Mouse (Mus musculus) forebrain, embryonic 14.5 days (tissue): ENCODE measurements around the gene Asic2. TPM values are rescaled to one million over a fixed set of nuclear protein-coding genes. Genes with fewer than 3 reads are reported as not detected.
A peak's percentile ranks its signal among the peaks of the same experiment; 100 is the strongest.

ENCODE experiments used
- ATAC-seq: fragments of 200-750 bp; cut with Nextera tagmentation; 2 replicates; pipeline ENCODE4 v1.8.0; 2017; ENCODE audit warnings: mild to moderate bottlenecking, moderate library complexity
- DNase-seq: peaks from one replicate; pipeline ENCODE4 v3.0.0-alpha.2; 2015; ENCODE audit warnings: low spot score
- H3K27ac ChIP-seq: fragments of 300-500 bp; sonication (generic); 2 replicates; pipeline ENCODE4 v1.5.1; 2014; ENCODE audit warnings: low read depth, mild to moderate bottlenecking, control low read depth, low read length, moderate library complexity
- H3K27me3 ChIP-seq: fragments of 300-500 bp; sonication (generic); replicated peaks from 2 replicates; pipeline ENCODE4 v1.6.1; 2014; ENCODE audit warnings: low read length, control low read depth, mixed read lengths; ENCODE audit not compliant: control insufficient read depth, insufficient read depth
- H3K36me3 ChIP-seq: fragments of 300-500 bp; sonication (generic); 2 replicates; pipeline ENCODE4 v1.6.1; 2014; ENCODE audit warnings: low read length, control low read depth; ENCODE audit not compliant: control insufficient read depth, insufficient read depth
- H3K4me1 ChIP-seq: fragments of 300-500 bp; sonication (generic); 2 replicates; pipeline ENCODE4 v1.6.1; 2014; ENCODE audit warnings: antibody characterized with exemption, low read length, control low read depth; ENCODE audit not compliant: control insufficient read depth, insufficient read depth
- H3K4me2 ChIP-seq: fragments of 300-500 bp; sonication (generic); 2 replicates; pipeline ENCODE4 v1.6.1; 2014; ENCODE audit warnings: mild to moderate bottlenecking, control low read depth, low read length
- H3K4me3 ChIP-seq: fragments of 300-500 bp; sonication (generic); 2 replicates; pipeline ENCODE4 v1.5.1; 2014; ENCODE audit warnings: low read depth, low read length, control low read depth
- H3K9ac ChIP-seq: fragments of 300-500 bp; sonication (generic); 2 replicates; pipeline ENCODE4 v1.6.1; 2014; ENCODE audit warnings: mild to moderate bottlenecking, low read length, control low read depth, moderate library complexity
- H3K9me3 ChIP-seq: fragments of 300-500 bp; sonication (generic); replicated peaks from 2 replicates; pipeline ENCODE4 v1.6.1; 2016; ENCODE audit warnings: low read length, control low read depth, mixed read lengths; ENCODE audit not compliant: control insufficient read depth
- WGBS: fragments of 180-500 bp; shearing (Covaris S2); extraction: QIAGEN DNeasy Blood & Tissue Kit; methylation state at CpG from one replicate; pipeline ENCODE4 v1.1.7; 2014; 5-methylcytosine and 5-hydroxymethylcytosine counted together
- polyA plus RNA-seq: library from polyadenylated mRNA; unstranded; fragments of >200 nt; fragmentation: Nextera tagmentation; extraction: Ambion mirVana; gene quantifications from 2 replicates; pipeline ENCODE4 v1.2.1, GENCODE M21; 2014

Asic2 gene
- polyA plus RNA-seq, 1 experiment from 2014 or later = 3.8 TPM

DNA sequence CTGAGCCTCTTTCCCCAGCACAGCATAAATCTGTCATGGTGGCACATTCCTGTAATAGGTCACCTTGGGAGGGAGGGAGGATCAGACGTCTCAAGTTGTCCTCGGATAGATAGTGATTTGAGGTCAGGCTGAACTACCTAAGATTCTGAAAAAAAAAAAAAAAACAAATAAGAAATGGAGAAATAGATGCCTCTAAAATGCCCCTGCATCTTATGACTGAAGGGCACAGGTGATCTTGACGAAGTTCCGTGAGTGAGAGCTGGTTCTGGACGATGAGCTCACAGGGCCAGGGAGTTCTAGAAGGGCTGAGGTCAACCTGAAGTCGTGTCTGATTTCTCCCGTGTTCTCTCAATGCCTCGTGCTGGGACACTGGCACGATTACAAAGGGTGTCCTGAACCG is 1110.2 kb downstream of the Asic2 start, which contains the start of gene Spaca3:
Gene Spaca3, plus strand, starts transcription at position 301 of the 400 bp plus-strand sequence.
- Histone ChIP-seq H3K4me1 (no peaks in the 10 kb centered on the region; the same call in 1 of the 2 replicates), H3K4me2 (no peak within 1 kb of the TSS), H3K27me3 (no peaks in the 10 kb centered on the region), H3K4me3 (no peak within 1 kb of the TSS), H3K9ac (no peak within 1 kb of the TSS), H3K27ac (no peak within 1 kb of the TSS), H3K9me3 (no peaks in the 10 kb centered on the region), H3K36me3 (no peaks in the 10 kb centered on the region)
- ATAC-seq (no peak), DNase-seq (no peak)
- 80% methylated on average over 10 of the region's 10 CpGs for WGBS

DNA sequence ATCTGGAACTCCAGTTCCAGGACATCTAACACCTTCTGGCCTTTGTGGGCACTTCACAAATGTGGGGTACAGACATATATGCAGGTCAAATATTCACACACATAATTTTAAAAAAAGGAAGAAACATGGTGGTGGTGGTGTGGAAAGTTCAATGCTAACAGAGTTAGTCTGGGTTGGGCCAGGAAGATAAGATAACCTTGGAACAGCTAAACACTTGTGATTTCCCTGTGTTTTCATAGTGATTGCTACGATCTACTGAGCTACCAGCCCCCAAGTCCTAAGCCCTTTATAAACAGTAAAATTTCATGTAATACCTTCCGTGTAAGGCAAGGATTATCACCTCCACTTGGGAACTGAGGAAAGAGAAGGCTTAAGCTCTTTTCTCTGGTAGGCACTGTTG is 1111.4 kb downstream of the Asic2 start:
- H3K9me3 ChIP-seq = no peaks in the 10 kb centered on the region
- H3K27ac ChIP-seq = no peak overlapping the region
- no peak overlapping the region for H3K4me3 ChIP-seq
- H3K27me3 ChIP-seq = no peaks in the 10 kb centered on the region
- no peaks in the 10 kb centered on the region for H3K36me3 ChIP-seq
- H3K4me2 ChIP-seq = no peak overlapping the region
- ATAC-seq = no peak
- WGBS = 90% methylated on average over 2 of the region's 2 CpGs
- no peak for DNase-seq
- no peaks in the 10 kb centered on the region; the same call in 1 of the 2 replicates for H3K4me1 ChIP-seq
- no peak overlapping the region for H3K9ac ChIP-seq

- no peaks in the 10 kb centered on the region for H3K9me3 ChIP-seq
- H3K4me3 ChIP-seq = no peak overlapping the region
- no peak overlapping the region for H3K27ac ChIP-seq
- H3K4me1 ChIP-seq = no peaks in the 10 kb centered on the region; the same call in 1 of the 2 replicates
- no peak overlapping the region for H3K4me2 ChIP-seq
- 71% methylated on average over 7 of the region's 7 CpGs for WGBS
- DNase-seq (no peak), ATAC-seq (no peak)
- H3K36me3 ChIP-seq = no peaks in the 10 kb centered on the region
- H3K9ac ChIP-seq = no peak overlapping the region
- no peaks in the 10 kb centered on the region for H3K27me3 ChIP-seq
These were observed 1113.3 kb downstream of the Asic2 start for GRCm38 (mm10) chr11:80854908-80855307.

DNA sequence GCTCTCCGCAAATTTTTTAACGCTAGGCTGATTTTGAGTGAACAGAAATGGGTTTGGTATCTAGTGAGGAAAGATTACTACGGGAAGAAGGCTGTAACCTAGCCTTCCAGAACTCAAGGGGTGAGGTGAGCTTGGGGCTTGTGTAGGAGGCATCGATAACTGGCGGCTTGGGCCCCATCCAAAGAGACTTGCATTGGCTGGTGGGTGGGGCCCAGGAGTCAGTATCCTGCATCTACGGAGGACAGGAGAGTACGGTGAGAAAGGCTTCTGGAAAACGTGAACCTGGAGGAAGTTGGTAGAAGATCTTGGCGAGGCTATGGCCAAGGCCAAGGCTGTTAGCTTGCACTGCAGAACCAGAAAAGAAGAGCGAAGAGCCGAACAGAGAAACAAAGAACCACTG is 1113.8 kb downstream of the Asic2 start:
- 86% methylated on average over 11 of the region's 11 CpGs for WGBS
- no peak overlapping the region for H3K9ac ChIP-seq
- H3K4me3 ChIP-seq = no peak overlapping the region
- H3K36me3 ChIP-seq = no peaks in the 10 kb centered on the region
- no peak for ATAC-seq
- no peaks in the 10 kb centered on the region for H3K27me3 ChIP-seq
- H3K4me1 ChIP-seq = no peaks in the 10 kb centered on the region; the same call in 1 of the 2 replicates
- no peak for DNase-seq
- H3K9me3 ChIP-seq = no peaks in the 10 kb centered on the region
- H3K27ac ChIP-seq = no peak overlapping the region
- H3K4me2 ChIP-seq = no peak overlapping the region

- 28% methylated on average over 3 of the region's 3 CpGs for WGBS
- ATAC-seq = no peak; the same call in 1 of the 2 replicates
These were observed 1115.2 kb downstream of the Asic2 start for GRCm38 (mm10) chr11:80853014-80853413.

GRCm38 (mm10) chr11:80851859-80852258 is 1116.4 kb downstream of the Asic2 start:
- no peaks in the 10 kb centered on the region for H3K36me3 ChIP-seq
- ATAC-seq (no peak), DNase-seq (peak; percentile 34)
- no peak overlapping the region for H3K9ac ChIP-seq
- 0 out of 2 replicates have a peak, but pooled peaks cover 2% of the 10 kb centered on the region for H3K27me3 ChIP-seq
- no peaks in the 10 kb centered on the region for H3K9me3 ChIP-seq
- H3K4me3 ChIP-seq = no peak overlapping the region
- 47% methylated on average over 5 of the region's 5 CpGs for WGBS
- no peaks in the 10 kb centered on the region; the same call in 1 of the 2 replicates for H3K4me1 ChIP-seq
- no peak overlapping the region for H3K4me2 ChIP-seq
- H3K27ac ChIP-seq = no peak overlapping the region

More at GRCm38 (mm10) chr11:80853014-80853413, 1115.2 kb downstream of the Asic2 start:
- H3K9ac ChIP-seq = no peak overlapping the region
- H3K27me3 ChIP-seq = 0 out of 2 replicates have a peak, but pooled peaks cover 2% of the 10 kb centered on the region
- no peaks in the 10 kb centered on the region for H3K36me3 ChIP-seq
- no peak overlapping the region for H3K27ac ChIP-seq
- no peaks in the 10 kb centered on the region; the same call in 1 of the 2 replicates for H3K4me1 ChIP-seq
- H3K9me3 ChIP-seq = no peaks in the 10 kb centered on the region
- H3K4me2 ChIP-seq = no peak overlapping the region
- H3K4me3 ChIP-seq = no peak overlapping the region
- peak; percentile 69 for DNase-seq

- 55% methylated on average over 5 of the region's 5 CpGs for WGBS
- Histone ChIP-seq H3K27me3 (0 out of 2 replicates have a peak, but pooled peaks cover 2% of the 10 kb centered on the region), H3K9me3 (no peaks in the 10 kb centered on the region), H3K4me1 (no peaks in the 10 kb centered on the region; the same call in 1 of the 2 replicates), H3K27ac (no peak overlapping the region), H3K4me2 (no peak overlapping the region), H3K4me3 (no peak overlapping the region), H3K9ac (no peak overlapping the region), H3K36me3 (no peaks in the 10 kb centered on the region)
- no peak for DNase-seq
- no peak for ATAC-seq
These were observed 1120.1 kb downstream of the Asic2 start for GRCm38 (mm10) chr11:80848131-80848530.

DNA sequence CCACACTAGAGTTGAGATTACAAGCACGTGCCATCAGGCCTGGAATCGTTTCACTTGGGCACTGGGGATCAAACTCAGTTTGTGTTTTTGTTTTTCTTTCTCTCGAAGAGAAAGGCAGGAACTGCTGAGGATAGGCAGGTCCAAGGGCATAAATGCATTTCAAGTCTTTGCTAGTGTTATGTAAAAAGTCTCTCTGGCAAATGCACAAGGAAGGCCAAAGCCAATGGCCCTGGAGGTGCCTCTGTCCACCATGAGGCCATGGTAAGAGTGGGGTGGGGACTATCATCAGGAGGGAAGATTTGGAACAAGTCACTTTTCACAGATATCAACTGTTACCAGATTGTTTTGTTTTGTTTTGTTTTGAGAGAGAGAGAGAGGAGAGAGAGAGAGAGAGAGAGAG is 1122.1 kb downstream of the Asic2 start:
- ATAC-seq (no peak), DNase-seq (no peak)
- Histone ChIP-seq H3K4me2 (no peak overlapping the region), H3K27me3 (0 out of 2 replicates have a peak, but pooled peaks cover 2% of the 10 kb centered on the region), H3K9ac (no peak overlapping the region), H3K4me1 (no peaks in the 10 kb centered on the region), H3K4me3 (no peak overlapping the region), H3K36me3 (no peaks in the 10 kb centered on the region), H3K27ac (no peak overlapping the region), H3K9me3 (no peaks in the 10 kb centered on the region)
- 70% methylated on average over 3 of the region's 3 CpGs for WGBS

GRCm38 (mm10) chr11:80845486-80845885 is 1122.8 kb downstream of the Asic2 start:
- no peak for ATAC-seq
- no peaks in the 10 kb centered on the region for H3K4me1 ChIP-seq

More at GRCm38 (mm10) chr11:80845486-80845885, 1122.8 kb downstream of the Asic2 start:
- no peak overlapping the region for H3K4me3 ChIP-seq
- peak; percentile 57 for DNase-seq
- H3K36me3 ChIP-seq = no peaks in the 10 kb centered on the region
- no peak overlapping the region for H3K4me2 ChIP-seq
- H3K27me3 ChIP-seq = 0 out of 2 replicates have a peak, but pooled peaks cover 2% of the 10 kb centered on the region
- 28% methylated on average over 7 of the region's 7 CpGs for WGBS
- no peak overlapping the region for H3K27ac ChIP-seq
- no peak overlapping the region for H3K9ac ChIP-seq
- no peaks in the 10 kb centered on the region for H3K9me3 ChIP-seq
